Mouse (Mus musculus) C2C12 (cell line): ENCODE data around the gene Ssbp3. TPM values are rescaled to one million over a fixed set of nuclear protein-coding genes. Genes with fewer than 3 reads are reported as not detected.

Experiments
- H3K27me3 ChIP-seq: one replicate; pipeline ENCODE4 v1.6.1; 2011; ENCODE audit not compliant: control insufficient read depth, insufficient read depth, insufficient read length
- H3K36me3 ChIP-seq: one replicate; pipeline ENCODE4 v1.6.1; 2011; ENCODE audit not compliant: control insufficient read depth, insufficient read depth
- H3K4me3 ChIP-seq: one replicate; pipeline ENCODE4 v1.5.1; 2011; ENCODE audit warnings: mild to moderate bottlenecking, control low read depth; ENCODE audit not compliant: poor library complexity, insufficient read depth, severe bottlenecking
- H3K79me2 ChIP-seq: one replicate; pipeline ENCODE4 v1.6.1; 2011; ENCODE audit not compliant: control insufficient read depth, insufficient read depth
- H3K79me3 ChIP-seq: one replicate; pipeline ENCODE4 v1.6.1; 2011; ENCODE audit warnings: low read depth, control low read depth
- H3ac ChIP-seq: one replicate; pipeline ENCODE3; 2011; ENCODE audit warnings: low read depth; ENCODE audit not compliant: control insufficient read depth, insufficient read length
- CEBPB ChIP-seq: IDR thresholded peaks from one replicate; pipeline ENCODE4 v1.6.1; 2011; ENCODE audit warnings: low read depth, mild to moderate bottlenecking, control low read depth, moderate library complexity
- CTCF ChIP-seq: IDR thresholded peaks from one replicate; pipeline ENCODE4 v1.5.1; 2011; ENCODE audit not compliant: control insufficient read depth, insufficient read depth, insufficient read length
- FOSL1 ChIP-seq: IDR thresholded peaks from one replicate; pipeline ENCODE4 v1.8.0; 2011; ENCODE audit warnings: mild to moderate bottlenecking, low read length; ENCODE audit not compliant: poor library complexity, insufficient read depth, severe bottlenecking
- MAX ChIP-seq: IDR thresholded peaks from one replicate; pipeline ENCODE4 v1.6.1; 2011; ENCODE audit warnings: mild to moderate bottlenecking, control low read depth
- MYOD1 ChIP-seq: IDR thresholded peaks from one replicate; pipeline ENCODE4 v1.6.1; 2011; ENCODE audit warnings: low read depth; ENCODE audit not compliant: control insufficient read depth, insufficient read length
- MYOG ChIP-seq: IDR thresholded peaks from one replicate; pipeline ENCODE4 v1.6.1; 2011; ENCODE audit not compliant: control insufficient read depth, insufficient read length; ENCODE audit errors: extremely low read depth
- USF1 ChIP-seq: IDR thresholded peaks from one replicate; pipeline ENCODE4 v1.6.1; 2011; ENCODE audit warnings: low read depth, mild to moderate bottlenecking, control low read depth, moderate library complexity
- polyA plus RNA-seq: library from polyadenylated mRNA; unstranded; fragments of >200 nt; fragmentation: generic; extraction: Trizol; gene quantifications from one replicate; pipeline ENCODE4 v1.2.1, GENCODE M21; 2012; ENCODE audit warnings: missing spikeins

Gene Ssbp3
- polyA plus RNA-seq, 1 experiment: 74.7 TPM

- H3K27me3 ChIP-seq: no peaks in the 10 kb centered on the region
- H3K79me3 ChIP-seq: no peaks in the 10 kb centered on the region
- H3K4me3 ChIP-seq: no peak overlapping the region
- H3K79me2 ChIP-seq: no peaks in the 10 kb centered on the region
- H3K36me3 ChIP-seq: peaks cover 63% of the 10 kb centered on the region
- H3ac ChIP-seq: no peak overlapping the region
- TF ChIP-seq MAX (no peak), CEBPB (no peak), MYOD1 (no peak), CTCF (no peak), MYOG (no peak), USF1 (no peak), FOSL1 (no peak)
Observed at GRCm38 (mm10) chr4:107042304-107042703, 131.8 kb downstream of the Ssbp3 start.

DNA sequence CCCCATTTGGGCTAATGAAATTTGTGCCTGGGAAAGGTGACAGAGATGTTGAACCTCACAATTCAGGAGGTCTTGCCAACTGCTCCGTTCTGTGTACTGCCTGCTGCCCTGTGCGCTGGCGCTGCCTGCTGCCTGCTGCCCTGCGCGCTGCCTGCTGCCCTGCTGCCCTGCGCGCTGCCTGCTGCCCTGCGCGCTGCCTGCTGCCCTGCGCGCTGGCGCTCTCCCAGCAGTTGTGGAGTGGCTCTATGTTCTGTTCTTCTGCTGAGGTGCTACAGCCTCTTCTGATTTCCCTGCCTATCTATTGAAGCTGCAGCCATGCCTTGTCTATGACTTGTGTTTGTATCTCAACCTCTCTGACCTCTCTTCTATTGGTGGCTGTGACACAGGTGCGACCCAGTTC, 134.7 kb downstream of the Ssbp3 start:
- Histone ChIP-seq H3K27me3 (no peaks in the 10 kb centered on the region), H3K79me2 (no peaks in the 10 kb centered on the region), H3K79me3 (no peaks in the 10 kb centered on the region), H3K4me3 (no peak overlapping the region), H3ac (no peak overlapping the region), H3K36me3 (peaks cover 64% of the 10 kb centered on the region)
- TF ChIP-seq MAX (no peak), USF1 (no peak), CEBPB (no peak), FOSL1 (no peak), MYOG (no peak), MYOD1 (no peak), CTCF (no peak)

DNA sequence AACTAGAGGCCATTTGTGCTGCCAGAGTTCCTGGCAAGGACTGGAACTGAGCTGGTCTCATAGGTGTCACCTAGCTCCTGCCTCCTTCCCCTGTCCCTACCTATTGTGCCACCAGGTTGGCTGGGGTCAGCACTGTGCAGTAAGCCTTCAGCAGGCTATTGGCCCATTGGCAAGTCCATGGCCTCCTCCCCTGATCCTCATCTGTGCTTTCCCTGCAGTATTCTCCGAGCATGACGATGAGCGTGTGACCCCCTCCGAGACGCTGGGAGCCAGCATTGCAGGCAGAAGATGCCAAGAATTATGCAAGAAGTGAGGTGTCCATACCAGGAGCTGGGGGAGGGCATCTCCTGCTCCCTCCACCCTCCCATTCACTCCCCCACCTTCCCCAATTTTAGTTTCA, 137.3 kb downstream of the Ssbp3 start:
- no peaks in the 10 kb centered on the region for H3K79me2 ChIP-seq
- H3K4me3 ChIP-seq: no peak overlapping the region
- H3ac ChIP-seq: no peak overlapping the region
- H3K36me3 ChIP-seq: peaks cover 43% of the 10 kb centered on the region
- H3K27me3 ChIP-seq: no peaks in the 10 kb centered on the region
- no peaks in the 10 kb centered on the region for H3K79me3 ChIP-seq
- no peak for TF ChIP-seq USF1
- no peak for TF ChIP-seq FOSL1
- no peak for TF ChIP-seq MYOG
- TF ChIP-seq MAX: no peak
- no peak for TF ChIP-seq CTCF
- TF ChIP-seq MYOD1: no peak
- no peak for TF ChIP-seq CEBPB

- Histone ChIP-seq H3ac (no peak overlapping the region), H3K79me3 (no peaks in the 10 kb centered on the region), H3K79me2 (no peaks in the 10 kb centered on the region), H3K4me3 (no peak overlapping the region), H3K27me3 (no peaks in the 10 kb centered on the region), H3K36me3 (peaks cover 43% of the 10 kb centered on the region)
- TF ChIP-seq FOSL1: no peak
- TF ChIP-seq MYOD1: no peak
- TF ChIP-seq MAX: no peak
- no peak for TF ChIP-seq USF1
- no peak for TF ChIP-seq CEBPB
- no peak for TF ChIP-seq CTCF
- no peak for TF ChIP-seq MYOG
Observed at GRCm38 (mm10) chr4:107048568-107049162, 138.2 kb downstream of the Ssbp3 start.

GRCm38 (mm10) chr4:107051889-107052288, 141.4 kb downstream of the Ssbp3 start:
- no peak overlapping the region for H3ac ChIP-seq
- no peaks in the 10 kb centered on the region for H3K79me3 ChIP-seq
- H3K4me3 ChIP-seq: no peak overlapping the region
- no peak for TF ChIP-seq MYOG
- TF ChIP-seq MAX: no peak
- TF ChIP-seq MYOD1: no peak
- no peak for TF ChIP-seq USF1
- TF ChIP-seq CTCF: no peak
- TF ChIP-seq FOSL1: no peak
- no peak for TF ChIP-seq CEBPB
- no peaks in the 10 kb centered on the region for H3K27me3 ChIP-seq
- H3K79me2 ChIP-seq: no peaks in the 10 kb centered on the region
- peaks cover 37% of the 10 kb centered on the region for H3K36me3 ChIP-seq
